Comparison of ENCODE assay signal across 8 mouse cellular contexts in genomic region chrX:75475182-75475644, GRCm38 (mm10). TPM values are rescaled to one million over a fixed set of nuclear protein-coding genes. Genes with fewer than 3 reads are reported as not detected.
A peak's percentile ranks its signal among the peaks of the same experiment; 100 is the strongest.
DNase-seq lines count a peak whose midpoint lies in the region; ATAC-seq and TF ChIP-seq lines count a peak whose summit lies in the region.
"Not testable (repeated sequence)": the region's sequence is repeated elsewhere in the genome, so short reads cannot be mapped to it uniquely, and the experiment has no call there.

No protein-coding gene starts in this region.

- H3K4me3 ChIP-seq in hindbrain, embryonic 13.5 days: peak overlapping the region; percentile 40
- H3K4me3 ChIP-seq in lung, postnatal 0 days (ENCODE audit: low read depth, low read length): peak overlapping the region; percentile 27

- H3K4me2 ChIP-seq in hindbrain, embryonic 13.5 days: peak overlapping the region; percentile 44
- H3K4me2 ChIP-seq in lung, postnatal 0 days (replicated peaks; ENCODE audit: low read depth, low read length): peak overlapping the region; percentile 42

- not testable (repeated sequence) for H3K4me1 ChIP-seq in hindbrain, embryonic 13.5 days (replicated peaks); lung, postnatal 0 days (ENCODE audit: insufficient read depth, low read depth, low read length)

- not testable (repeated sequence) for H3K36me3 ChIP-seq in hindbrain, embryonic 13.5 days; lung, postnatal 0 days (ENCODE audit: insufficient read depth, low read length)

- DNase-seq in R1 (ENCODE audit: low read depth, low spot score): peak; percentile 25
- peak; percentile 69 to 72 for DNase-seq in cerebellum, postnatal 36 days
- DNase-seq in frontal cortex, postnatal 25 days (ENCODE audit: low spot score in 2 of 2): peak; percentile 28 to 39
- DNase-seq in layer of hippocampus, postnatal 14 days (ENCODE audit: low spot score in 2 of 2): peak; percentile 39 to 48
- DNase-seq in lung, postnatal 0 days (ENCODE audit: low spot score): peak; percentile 23
- DNase-seq in ovary, postnatal 36 days (ENCODE audit: low spot score): peak; percentile 73
- DNase-seq in thymus, postnatal 25 days: peak; percentile 16

- TF ChIP-seq CTCF in lung, postnatal 0 days (IDR thresholded peaks at IDR 0.05): not testable (repeated sequence)

- peak; percentile 97 for ATAC-seq in hindbrain, embryonic 13.5 days (ENCODE audit: low FRiP score)
- peak; percentile 60 for ATAC-seq in lung, postnatal 0 days

- not testable (repeated sequence) for TF ChIP-seq EP300 in lung, postnatal 0 days (IDR thresholded peaks at IDR 0.05)

- WGBS in hindbrain, embryonic 13.5 days: 15% methylated on average over 37 of the region's 37 CpGs
- 11% methylated on average over 37 of the region's 37 CpGs for WGBS in lung, postnatal 0 days

- peak overlapping the region; percentile 46; the same call in 1 of the 2 replicates for H3K9ac ChIP-seq in hindbrain, embryonic 13.5 days
- H3K9ac ChIP-seq in lung, postnatal 0 days (replicated peaks; ENCODE audit: low read depth): 0 out of 2 replicates have a peak overlapping the region, but pooled peaks have one; percentile 8

- H3K9me3 ChIP-seq in hindbrain, embryonic 13.5 days; lung, postnatal 0 days (ENCODE audit: low read length): not testable (repeated sequence)

- H3K27me3 ChIP-seq in hindbrain, embryonic 13.5 days; lung, postnatal 0 days (replicated peaks; ENCODE audit: insufficient read depth, low read length): not testable (repeated sequence)

- peak overlapping the region; percentile 76 for H3K27ac ChIP-seq in hindbrain, embryonic 13.5 days
- not testable (repeated sequence) for H3K27ac ChIP-seq in lung, postnatal 0 days (ENCODE audit: low read length)

RNA-seq across cellular contexts. Expression of gene Vbp1, which starts 38.9 kb away (rescaled TPM):
- polyA plus RNA-seq in hindbrain, embryonic 13.5 days (2015; fragmentation: Nextera tagmentation; extraction: Ambion mirVana): 341 and 352 TPM in 2 replicates
- total RNA-seq in layer of hippocampus, postnatal 14 days (2021): 10 to 100 TPM; 78.5 to 84.4 TPM
- polyA plus RNA-seq in lung, postnatal 0 days (2015; fragmentation: Nextera tagmentation; extraction: Ambion mirVana): 98.6 and 104 TPM in 2 replicates

RNA-seq across cellular contexts. Expression of gene Brcc3, which starts 58.8 kb away (rescaled TPM):
- 53.6 and 57.8 TPM in 2 replicates for polyA plus RNA-seq in hindbrain, embryonic 13.5 days (2015; fragmentation: Nextera tagmentation; extraction: Ambion mirVana)
- total RNA-seq in layer of hippocampus, postnatal 14 days (2021): 10 to 100 TPM; 34.4 to 40.8 TPM
- polyA plus RNA-seq in lung, postnatal 0 days (2015; fragmentation: Nextera tagmentation; extraction: Ambion mirVana): 27.9 and 30.0 TPM in 2 replicates

RNA-seq across cellular contexts. Expression of gene Mtcp1, which starts 58.8 kb away (rescaled TPM):
- polyA plus RNA-seq in hindbrain, embryonic 13.5 days (2015; fragmentation: Nextera tagmentation; extraction: Ambion mirVana): 7.8 and 8.2 TPM in 2 replicates
- 1 to 10 TPM; 6.1 to 6.7 TPM for total RNA-seq in layer of hippocampus, postnatal 14 days (2021)
- 5.0 and 5.5 TPM in 2 replicates for polyA plus RNA-seq in lung, postnatal 0 days (2015; fragmentation: Nextera tagmentation; extraction: Ambion mirVana)

RNA-seq across cellular contexts. Expression of gene Cmc4, which starts 58.8 kb away (rescaled TPM):
- 24.1 and 24.8 TPM in 2 replicates for polyA plus RNA-seq in hindbrain, embryonic 13.5 days (2015; fragmentation: Nextera tagmentation; extraction: Ambion mirVana)
- 10 to 100 TPM in 1 of 2 experiments, 1 to 10 TPM in 1; 9.3 to 12.0 TPM for total RNA-seq in layer of hippocampus, postnatal 14 days (2021)
- 18.5 and 23.4 TPM in 2 replicates for polyA plus RNA-seq in lung, postnatal 0 days (2015; fragmentation: Nextera tagmentation; extraction: Ambion mirVana)

Comparison
In these comparisons a context has a peak if more than half of its experiments do, and no peak if none do; other contexts are left out.
1. DNase-seq: peak in every context shown above with its lines; median percentile 73 in ovary, postnatal 36 days; 70 in cerebellum, postnatal 36 days; 44 in layer of hippocampus, postnatal 14 days; 34 in frontal cortex, postnatal 25 days; 25 in R1; 23 in lung, postnatal 0 days; 16 in thymus, postnatal 25 days.